Comparison of ENCODE assay signal across 12 mouse cellular contexts in the genomic region with DNA sequence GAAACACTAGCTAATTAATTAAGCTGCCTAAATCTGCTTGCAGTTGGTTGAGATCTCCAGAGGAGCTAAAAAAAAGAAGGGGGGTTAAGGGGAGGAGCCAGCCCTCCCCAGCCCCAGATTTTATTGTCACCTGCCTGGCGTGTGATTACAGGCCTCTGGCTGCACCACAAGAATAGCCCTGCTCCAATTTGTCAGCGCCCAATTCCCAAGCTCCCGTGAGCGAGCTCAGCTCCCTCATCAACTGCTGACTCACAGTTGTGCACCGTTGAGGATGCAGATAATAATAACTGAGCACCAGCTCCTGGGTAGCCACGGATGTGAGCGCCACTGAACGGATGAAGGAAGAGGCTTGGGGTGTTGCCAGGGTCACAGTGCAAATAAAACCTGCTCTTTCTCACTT. TPM values are rescaled to one million over a fixed set of nuclear protein-coding genes. Genes with fewer than 3 reads are reported as not detected.
DNase-seq lines count a peak whose midpoint lies in the region; ATAC-seq and TF ChIP-seq lines count a peak whose summit lies in the region.
"Had no signal": no experiment of that assay in that cellular context is flagged by ENCODE, and none has a peak within 500 bp of the region (broad histone marks: within the 10 kb centered on the region; RNA-seq: fewer than 3 reads in every experiment).

No protein-coding gene starts in this region.

- peak in 1 of 2 experiments; percentile 65 for DNase-seq in layer of hippocampus, adult 2 months (ENCODE audit: low spot score in 2 of 2)
- DNase-seq in layer of hippocampus, adult 9-11 months = no peak
- DNase-seq in forebrain, embryonic 11.5 days (ENCODE audit: low spot score) = peak; percentile 61
- DNase-seq in cerebellum, adult 9-10 months = no peak
- DNase-seq: adrenal gland, postnatal 14 days; lung, adult 2 months had no signal

- no peaks in the 10 kb centered on the region for H3K36me3 ChIP-seq in forebrain, embryonic 11.5 days (ENCODE audit: control insufficient read depth, insufficient read depth, low read length)
- H3K36me3 ChIP-seq in macrophage (ENCODE audit: inconsistent target) = peaks cover 88% of the 10 kb centered on the region

- no peaks in the 10 kb centered on the region for H3K27me3 ChIP-seq in forebrain, embryonic 11.5 days (ENCODE audit: control insufficient read depth, insufficient read depth, low read length)
- H3K27me3 ChIP-seq: heart, embryonic 13.5 days had no signal

- peak; percentile 64 for ATAC-seq in common myeloid progenitor, adult 5-6 weeks (replicated peaks; ENCODE audit: low read depth, poor library complexity, severe bottlenecking)
- peak; percentile 51 for ATAC-seq in forebrain, embryonic 11.5 days (replicated peaks; ENCODE audit: low FRiP score)
- no peak for ATAC-seq in activated CD4-positive, CD25-positive, alpha-beta regulatory T cell, adult 4 months
- ATAC-seq: intestine, postnatal 0 days had no signal

- H3K4me3 ChIP-seq in layer of hippocampus, adult 2 months = no peak overlapping the region; the same call in 1 of the 2 replicates
- H3K4me3 ChIP-seq in forebrain, embryonic 11.5 days (ENCODE audit: low read depth, low read length) = no peak overlapping the region
- H3K4me3 ChIP-seq in macrophage (ENCODE audit: inconsistent target) = no peak overlapping the region
- H3K4me3 ChIP-seq: heart, embryonic 13.5 days had no signal

- H3K9ac ChIP-seq in forebrain, embryonic 11.5 days (ENCODE audit: low read length) = no peak overlapping the region
- H3K9ac ChIP-seq: heart, embryonic 13.5 days had no signal

- H3K79me2 ChIP-seq in macrophage (ENCODE audit: inconsistent target) = peaks cover 100% of the 10 kb centered on the region

- H3K4me1 ChIP-seq in forebrain, embryonic 11.5 days (replicated peaks; ENCODE audit: control insufficient read depth, insufficient read depth, low read length) = peaks cover 4% of the 10 kb centered on the region; the same call in 1 of the 2 replicates

- H3K9me3 ChIP-seq in forebrain, embryonic 11.5 days (ENCODE audit: control insufficient read depth, low read length) = no peaks in the 10 kb centered on the region
- H3K9me3 ChIP-seq: heart, embryonic 13.5 days had no signal

- H3K4me2 ChIP-seq in forebrain, embryonic 11.5 days (ENCODE audit: low read depth, low read length, severe bottlenecking) = 0 out of 2 replicates have a peak overlapping the region, but pooled peaks have one; percentile 5
- H3K4me2 ChIP-seq: heart, embryonic 13.5 days had no signal

- TF ChIP-seq CTCF in layer of hippocampus, adult 2 months (conservative IDR thresholded peaks at IDR 0.05) = no peak

- H3K27ac ChIP-seq in layer of hippocampus, adult 2 months = peak overlapping the region; percentile 73
- H3K27ac ChIP-seq in forebrain, embryonic 11.5 days (ENCODE audit: low read depth, low read length) = no peak overlapping the region
- H3K27ac ChIP-seq in macrophage = peak overlapping the region; percentile 13; the same call in 1 of the 2 replicates
- H3K27ac ChIP-seq: heart, embryonic 13.5 days; stomach, postnatal 0 days had no signal

- 20% methylated on average over 8 of the region's 8 CpGs for WGBS in forebrain, embryonic 11.5 days
- 40% methylated on average over 8 of the region's 8 CpGs for WGBS in macrophage (ENCODE audit: missing documents)

RNA-seq across cellular contexts. Expression of a gene that starts 13.6 kb away (rescaled TPM):
- 100 to 1,000 TPM; 279 to 289 TPM for total RNA-seq in layer of hippocampus, adult 2 months (2021)
- total RNA-seq in common myeloid progenitor, adult 5-6 weeks (2017) = 31.6 and 39.6 TPM in 2 replicates
- 18.7 and 22.5 TPM in 2 replicates for polyA plus RNA-seq in forebrain, embryonic 11.5 days (2014; fragmentation: Nextera tagmentation; extraction: Ambion mirVana)
- total RNA-seq in macrophage (2018; cell fraction: chromatin; rRNA removed) = 1,000 to 10,000 TPM in 25 of 26 experiments, 100 to 1,000 TPM in 1; 486 to 5,251 (median 2,764) TPM
- 1,000 to 10,000 TPM; 1,654 to 2,625 (median 2,091) TPM for total RNA-seq in macrophage (2018; cell fraction: cytosol; rRNA removed)
- total RNA-seq in macrophage (2018; cell fraction: nucleus; rRNA removed) = 1,000 to 10,000 TPM in 25 of 26 experiments, 100 to 1,000 TPM in 1; 968 to 4,930 (median 3,847) TPM
- 1,368 to 2,259 TPM (median 1,677 TPM) in 3 replicates for polyA plus RNA-seq in macrophage (2018)
- polyA plus RNA-seq in activated CD4-positive, CD25-positive, alpha-beta regulatory T cell, adult 4 months (2017; shearing (Covaris generic)) = under 1 TPM in 1 of 2 experiments, not detected in 1; 0.16 TPM

Comparison
In these comparisons a context has a peak if more than half of its experiments do, and no peak if none do; other contexts are left out.
1. RNA of a gene that starts 13.6 kb away (polyA plus RNA-seq): 1,368 to 2,259 TPM in macrophage; 18.7 to 22.5 TPM in forebrain, embryonic 11.5 days and 0.16 TPM in activated CD4-positive, CD25-positive, alpha-beta regulatory T cell, adult 4 months; every median in the first group is over 10 times any median in the second.